ENCODE assay signal across 16 mouse cellular contexts in genomic region chr5:62924616-62925015, GRCm38 (mm10).
A peak's percentile ranks its signal among the peaks of the same experiment; 100 is the strongest.
DNase-seq lines count a peak whose midpoint lies in the region; ATAC-seq and TF ChIP-seq lines count a peak whose summit lies in the region.
"Had no signal": no experiment of that assay in that cellular context is flagged by ENCODE, and none has a peak within 500 bp of the region (broad histone marks: within the 10 kb centered on the region; RNA-seq: fewer than 3 reads in every experiment).

No protein-coding gene starts in this region.

- H3K9ac ChIP-seq in kidney, embryonic 16.5 days (replicated peaks; ENCODE audit: low read length) = no peak overlapping the region
- H3K9ac ChIP-seq in forebrain, embryonic 14.5 days (ENCODE audit: low read length) = no peak overlapping the region
- H3K9ac ChIP-seq: forebrain, embryonic 15.5 days; liver, embryonic 13.5 days had no signal

- H3K9me3 ChIP-seq in kidney, embryonic 16.5 days (ENCODE audit: low read length) = no peaks in the 10 kb centered on the region
- H3K9me3 ChIP-seq in heart, embryonic 10.5 days = no peaks in the 10 kb centered on the region
- H3K9me3 ChIP-seq in forebrain, embryonic 14.5 days (replicated peaks; ENCODE audit: control insufficient read depth, low read length) = no peaks in the 10 kb centered on the region
- H3K9me3 ChIP-seq: forebrain, embryonic 15.5 days; limb, embryonic 10.5 days; liver, embryonic 13.5 days had no signal

- ATAC-seq in kidney, embryonic 16.5 days (ENCODE audit: low FRiP score, low TSS enrichment) = peak; percentile 73; the same call in 1 of the 2 replicates
- ATAC-seq in CD4-positive, CD25-positive, alpha-beta regulatory T cell, adult 4 months = peak; percentile 61
- ATAC-seq in inflammation-experienced regulatory T-cells, adult 6 months = peak; percentile 65
- no peak for ATAC-seq in forebrain, embryonic 14.5 days
- ATAC-seq: forebrain, embryonic 15.5 days; hindbrain, postnatal 0 days had no signal

- no peak overlapping the region for H3K27ac ChIP-seq in kidney, embryonic 16.5 days (ENCODE audit: low read length)
- H3K27ac ChIP-seq in heart, embryonic 10.5 days = no peak overlapping the region
- H3K27ac ChIP-seq in forebrain, embryonic 14.5 days (ENCODE audit: low read depth, low read length) = no peak overlapping the region
- H3K27ac ChIP-seq: forebrain, embryonic 15.5 days; hindbrain, postnatal 0 days; limb, embryonic 10.5 days; liver, embryonic 13.5 days had no signal

- TF ChIP-seq CTCF in brain, embryonic 14.5 days (IDR thresholded peaks at IDR 0.05; ENCODE audit: borderline replicate concordance, extremely low read depth, insufficient read depth, insufficient read length) = no peak

- H3K4me2 ChIP-seq in kidney, embryonic 16.5 days (replicated peaks; ENCODE audit: low read depth, low read length) = no peak overlapping the region
- no peak overlapping the region for H3K4me2 ChIP-seq in forebrain, embryonic 14.5 days (ENCODE audit: low read length)
- H3K4me2 ChIP-seq: forebrain, embryonic 15.5 days; liver, embryonic 13.5 days had no signal

- DNase-seq in kidney, adult 8-10 months = no peak
- DNase-seq in brain, embryonic 14.5 days (ENCODE audit: low read depth) = peak; percentile 8
- no peak for DNase-seq in thymus, postnatal 4 days
- no peak for DNase-seq in heart, embryonic 10.5 days (ENCODE audit: low spot score)
- DNase-seq in forebrain, embryonic 14.5 days (ENCODE audit: low spot score) = no peak
- DNase-seq: adrenal gland, postnatal 36 days; cerebellum, postnatal 10 days; gastrocnemius, postnatal 14 days; heart, postnatal 4 days; liver, embryonic 13.5 days had no signal

- H3K4me1 ChIP-seq in kidney, embryonic 16.5 days (ENCODE audit: insufficient read depth, low read length) = 0 out of 2 replicates have a peak, but pooled peaks cover 3% of the 10 kb centered on the region
- H3K4me1 ChIP-seq in heart, embryonic 10.5 days = no peaks in the 10 kb centered on the region
- no peaks in the 10 kb centered on the region for H3K4me1 ChIP-seq in forebrain, embryonic 14.5 days (ENCODE audit: control insufficient read depth, insufficient read depth, low read length)
- H3K4me1 ChIP-seq: forebrain, embryonic 15.5 days; limb, embryonic 10.5 days; liver, embryonic 13.5 days had no signal

- H3K27me3 ChIP-seq in kidney, embryonic 16.5 days (ENCODE audit: insufficient read depth, low read length) = no peaks in the 10 kb centered on the region
- no peaks in the 10 kb centered on the region for H3K27me3 ChIP-seq in heart, embryonic 10.5 days (ENCODE audit: insufficient read depth, poor library complexity, severe bottlenecking)
- H3K27me3 ChIP-seq in forebrain, embryonic 14.5 days (replicated peaks; ENCODE audit: control insufficient read depth, insufficient read depth, low read length) = no peaks in the 10 kb centered on the region
- H3K27me3 ChIP-seq: forebrain, embryonic 15.5 days; liver, embryonic 13.5 days had no signal

- no peaks in the 10 kb centered on the region for H3K36me3 ChIP-seq in kidney, embryonic 16.5 days (ENCODE audit: insufficient read depth, low read length)
- H3K36me3 ChIP-seq in heart, embryonic 10.5 days = no peaks in the 10 kb centered on the region
- H3K36me3 ChIP-seq in forebrain, embryonic 14.5 days (ENCODE audit: control insufficient read depth, insufficient read depth, low read length) = no peaks in the 10 kb centered on the region
- H3K36me3 ChIP-seq: forebrain, embryonic 15.5 days; limb, embryonic 10.5 days; liver, embryonic 13.5 days had no signal

- H3K4me3 ChIP-seq in kidney, embryonic 16.5 days (ENCODE audit: low read length) = no peak overlapping the region
- H3K4me3 ChIP-seq in heart, embryonic 10.5 days = no peak overlapping the region
- H3K4me3 ChIP-seq in forebrain, embryonic 14.5 days (ENCODE audit: low read depth, low read length) = no peak overlapping the region
- H3K4me3 ChIP-seq: forebrain, embryonic 15.5 days; limb, embryonic 10.5 days; liver, embryonic 13.5 days had no signal

- TF ChIP-seq POLR2A in brain, embryonic 14.5 days (IDR thresholded peaks at IDR 0.05; ENCODE audit: borderline replicate concordance, extremely low read depth, insufficient read depth, insufficient read length, poor library complexity, severe bottlenecking) = no peak
